Mouse (Mus musculus) intestine, embryonic 16.5 days (tissue): ENCODE measurements around the gene Sept6. TPM values are rescaled to one million over a fixed set of nuclear protein-coding genes. Genes with fewer than 3 reads are reported as not detected.

Source experiments
- ATAC-seq: fragments of 200-750 bp; cut with Nextera tagmentation; 2 replicates; pipeline ENCODE4 v1.8.0; 2017; ENCODE audit warnings: moderate TSS enrichment, moderate library complexity
- H3K27ac ChIP-seq: fragments of 300-500 bp; sonication (generic); 2 replicates; pipeline ENCODE4 v1.5.1; 2014; ENCODE audit warnings: mild to moderate bottlenecking, low read length
- H3K27me3 ChIP-seq: fragments of 300-500 bp; sonication (generic); replicated peaks from 2 replicates; pipeline ENCODE4 v1.6.1; 2014; ENCODE audit warnings: low read length, control low read depth, mixed read lengths; ENCODE audit not compliant: control insufficient read depth, insufficient read depth
- H3K36me3 ChIP-seq: fragments of 300-500 bp; sonication (generic); 2 replicates; pipeline ENCODE4 v1.6.1; 2014; ENCODE audit warnings: low read length, control low read depth; ENCODE audit not compliant: control insufficient read depth, insufficient read depth
- H3K4me1 ChIP-seq: fragments of 300-500 bp; sonication (generic); 2 replicates; pipeline ENCODE4 v1.6.1; 2014; ENCODE audit warnings: low read length, control low read depth, mixed read lengths; ENCODE audit not compliant: control insufficient read depth, insufficient read depth
- H3K4me2 ChIP-seq: fragments of 300-500 bp; sonication (generic); 2 replicates; pipeline ENCODE4 v1.6.1; 2014; ENCODE audit warnings: low read depth, low read length, control low read depth
- H3K4me3 ChIP-seq: fragments of 300-500 bp; sonication (generic); 2 replicates; pipeline ENCODE4 v1.5.1; 2014; ENCODE audit warnings: mild to moderate bottlenecking, low read length
- H3K9ac ChIP-seq: fragments of 300-500 bp; sonication (generic); 2 replicates; pipeline ENCODE4 v1.6.1; 2014; ENCODE audit warnings: low read depth, low read length
- H3K9me3 ChIP-seq: fragments of 300-500 bp; sonication (generic); 2 replicates; pipeline ENCODE4 v1.6.1; 2016; ENCODE audit warnings: low read length, control low read depth; ENCODE audit not compliant: control insufficient read depth
- WGBS: fragments of 180-500 bp; shearing (Covaris S2); extraction: QIAGEN DNeasy Blood & Tissue Kit; methylation state at CpG from one replicate; pipeline ENCODE4 v1.1.7; 2014; 5-methylcytosine and 5-hydroxymethylcytosine counted together
- polyA plus RNA-seq: library from polyadenylated mRNA; unstranded; fragments of >200 nt; fragmentation: Nextera tagmentation; extraction: Ambion mirVana; gene quantifications from 2 replicates; pipeline ENCODE4 v1.2.1, GENCODE M21; 2015

The Sept6 gene
- polyA plus RNA-seq, 1 experiment from 2014 or later: 12.1 TPM

GRCm38 (mm10) chrX:36989234-36989751 lies 2.3 kb downstream of the Sept6 start:
- H3K9me3 ChIP-seq: no peaks in the 10 kb centered on the region
- H3K27me3 ChIP-seq: no peaks in the 10 kb centered on the region
- no peaks in the 10 kb centered on the region for H3K4me1 ChIP-seq
- ATAC-seq: peak; percentile 96
- peak overlapping the region; percentile 68 for H3K9ac ChIP-seq
- peak overlapping the region; percentile 72 for H3K4me2 ChIP-seq
- no peak overlapping the region for H3K27ac ChIP-seq
- H3K36me3 ChIP-seq: no peaks in the 10 kb centered on the region
- H3K4me3 ChIP-seq: peak overlapping the region; percentile 64
- WGBS: 8% methylated on average over 21 of the region's 29 CpGs

- Histone ChIP-seq H3K27me3 (no peaks in the 10 kb centered on the region), H3K4me1 (no peaks in the 10 kb centered on the region), H3K27ac (no peak overlapping the region), H3K9me3 (no peaks in the 10 kb centered on the region), H3K4me3 (peak overlapping the region; percentile 64), H3K9ac (peak overlapping the region; percentile 68), H3K4me2 (peak overlapping the region; percentile 72), H3K36me3 (no peaks in the 10 kb centered on the region)
- ATAC-seq: peak; percentile 68
- 17% methylated on average over 21 of the region's 23 CpGs for WGBS
Measured at GRCm38 (mm10) chrX:36988754-36989153, 2.8 kb downstream of the Sept6 start.

- 0 out of 2 replicates have a peak, but pooled peaks cover 2% of the 10 kb centered on the region for H3K4me1 ChIP-seq
- no peak for ATAC-seq
- no peaks in the 10 kb centered on the region for H3K36me3 ChIP-seq
- H3K4me3 ChIP-seq: no peak overlapping the region
- no peak overlapping the region for H3K4me2 ChIP-seq
- no peak overlapping the region for H3K27ac ChIP-seq
- no peaks in the 10 kb centered on the region for H3K9me3 ChIP-seq
- H3K9ac ChIP-seq: no peak overlapping the region
- WGBS: 51% methylated on average over 4 of the region's 4 CpGs
- no peaks in the 10 kb centered on the region for H3K27me3 ChIP-seq
Measured at GRCm38 (mm10) chrX:36987851-36988250, 3.7 kb downstream of the Sept6 start.

GRCm38 (mm10) chrX:36985041-36985440 lies 6.6 kb downstream of the Sept6 start:
- H3K27ac ChIP-seq: no peak overlapping the region
- no peaks in the 10 kb centered on the region for H3K36me3 ChIP-seq
- WGBS: 65% methylated on average over 3 of the region's 3 CpGs
- no peaks in the 10 kb centered on the region for H3K27me3 ChIP-seq
- ATAC-seq: no peak
- no peak overlapping the region for H3K4me3 ChIP-seq
- H3K4me1 ChIP-seq: 0 out of 2 replicates have a peak, but pooled peaks cover 2% of the 10 kb centered on the region
- no peaks in the 10 kb centered on the region for H3K9me3 ChIP-seq
- no peak overlapping the region for H3K4me2 ChIP-seq
- H3K9ac ChIP-seq: no peak overlapping the region

GRCm38 (mm10) chrX:36983654-36984311 lies 7.8 kb downstream of the Sept6 start:
- WGBS: 51% methylated on average over 11 of the region's 11 CpGs

GRCm38 (mm10) chrX:36982892-36983653 lies 8.5 kb downstream of the Sept6 start:
- no peaks in the 10 kb centered on the region for H3K27me3 ChIP-seq
- ATAC-seq: no peak

More at GRCm38 (mm10) chrX:36983654-36984311, 7.8 kb downstream of the Sept6 start:
- Histone ChIP-seq H3K4me3 (no peak overlapping the region), H3K4me2 (no peak overlapping the region), H3K9ac (no peak overlapping the region), H3K27ac (no peak overlapping the region), H3K36me3 (no peaks in the 10 kb centered on the region), H3K4me1 (0 out of 2 replicates have a peak, but pooled peaks cover 2% of the 10 kb centered on the region), H3K9me3 (no peaks in the 10 kb centered on the region), H3K27me3 (no peaks in the 10 kb centered on the region)
- no peak for ATAC-seq

GRCm38 (mm10) chrX:36980563-36981187 lies 10.9 kb downstream of the Sept6 start:
- ATAC-seq: no peak
- Histone ChIP-seq H3K27ac (no peak overlapping the region), H3K9me3 (no peaks in the 10 kb centered on the region), H3K4me3 (no peak overlapping the region), H3K36me3 (no peaks in the 10 kb centered on the region), H3K4me1 (0 out of 2 replicates have a peak, but pooled peaks cover 2% of the 10 kb centered on the region), H3K4me2 (no peak overlapping the region), H3K9ac (no peak overlapping the region), H3K27me3 (no peaks in the 10 kb centered on the region)
- WGBS: 81% methylated on average over 10 of the region's 10 CpGs

More at GRCm38 (mm10) chrX:36982892-36983653, 8.5 kb downstream of the Sept6 start:
- H3K36me3 ChIP-seq: no peaks in the 10 kb centered on the region
- WGBS: 59% methylated on average over 8 of the region's 8 CpGs
- H3K4me1 ChIP-seq: 0 out of 2 replicates have a peak, but pooled peaks cover 2% of the 10 kb centered on the region
- no peak overlapping the region for H3K4me3 ChIP-seq
- H3K27ac ChIP-seq: no peak overlapping the region
- H3K9ac ChIP-seq: no peak overlapping the region
- no peak overlapping the region for H3K4me2 ChIP-seq
- no peaks in the 10 kb centered on the region for H3K9me3 ChIP-seq

- H3K27ac ChIP-seq: no peak overlapping the region
- no peak overlapping the region for H3K4me3 ChIP-seq
- H3K9ac ChIP-seq: no peak overlapping the region
- 94% methylated on average over 2 of the region's 2 CpGs for WGBS
- ATAC-seq: no peak
- H3K4me2 ChIP-seq: no peak overlapping the region
- no peaks in the 10 kb centered on the region for H3K4me1 ChIP-seq
- H3K36me3 ChIP-seq: no peaks in the 10 kb centered on the region
- H3K9me3 ChIP-seq: no peaks in the 10 kb centered on the region
- no peaks in the 10 kb centered on the region for H3K27me3 ChIP-seq
Measured at GRCm38 (mm10) chrX:36977863-36978262, 13.7 kb downstream of the Sept6 start.

GRCm38 (mm10) chrX:36976980-36977379 lies 14.6 kb downstream of the Sept6 start:
- no peaks in the 10 kb centered on the region for H3K9me3 ChIP-seq
- no peak overlapping the region for H3K27ac ChIP-seq
- H3K4me1 ChIP-seq: no peaks in the 10 kb centered on the region
- no peak for ATAC-seq
- H3K36me3 ChIP-seq: no peaks in the 10 kb centered on the region
- H3K4me3 ChIP-seq: no peak overlapping the region
- WGBS: 90% methylated on average over 7 of the region's 7 CpGs
- no peaks in the 10 kb centered on the region for H3K27me3 ChIP-seq
- H3K4me2 ChIP-seq: no peak overlapping the region
- H3K9ac ChIP-seq: no peak overlapping the region
